Mouse (Mus musculus): ENCODE results near the gene Foxred2.

The Foxred2 gene

GRCm38 (mm10) chr15:77945711-77946110 is 10.8 kb downstream of the Foxred2 start:
- DNase-seq (ENCODE audit: low spot score in 2 of 2) = peak in 1 of 2 experiments; percentile 28

DNA sequence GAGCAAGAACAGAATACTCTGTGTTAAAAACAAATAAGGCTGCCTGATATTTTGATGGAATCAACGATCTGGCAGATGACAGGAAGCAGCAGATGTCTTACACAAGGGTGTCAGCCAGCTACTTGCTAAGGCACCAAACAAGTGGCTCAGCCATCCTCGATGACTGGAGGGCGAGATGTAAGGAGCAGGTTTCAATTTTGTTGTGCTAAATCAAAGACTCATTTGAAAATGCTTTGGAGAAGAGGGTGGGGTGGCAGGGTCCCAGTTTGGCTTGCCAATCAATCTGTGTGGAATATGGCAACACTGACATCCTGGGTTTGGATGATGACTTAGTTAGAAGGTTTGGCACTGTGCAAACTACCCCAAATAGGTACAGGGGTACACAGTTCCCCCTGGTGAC is 15.0 kb downstream of the Foxred2 start:
- DNase-seq (ENCODE audit: low spot score in 2 of 2) = no peak

GRCm38 (mm10) chr15:77938516-77938915 is 18.0 kb downstream of the Foxred2 start:
- no peak for DNase-seq (ENCODE audit: low spot score in 2 of 2)

- peak; percentile 45 for DNase-seq (ENCODE audit: low spot score in 2 of 2)
Measured at GRCm38 (mm10) chr15:77935673-77936375, 20.7 kb downstream of the Foxred2 start.

DNA sequence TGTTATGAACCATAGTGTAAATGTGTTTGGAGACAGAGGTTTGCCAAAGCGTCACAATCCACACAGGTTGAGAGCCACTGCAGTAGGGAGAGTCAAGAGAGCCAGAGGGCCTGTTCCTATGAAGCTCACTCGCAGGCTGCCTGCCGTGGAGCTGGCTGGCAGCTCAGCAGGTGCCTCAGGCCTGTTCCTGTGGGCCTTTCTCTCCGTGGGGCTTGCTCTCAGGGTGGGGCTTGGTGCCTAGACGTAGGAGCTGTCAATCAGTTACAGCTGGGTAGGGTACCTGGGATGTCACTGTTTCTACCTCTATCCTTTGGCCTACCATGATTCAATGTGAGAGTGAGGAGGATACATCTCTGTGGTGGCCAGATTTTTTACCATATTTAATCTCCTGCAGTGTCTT is 21.6 kb downstream of the Foxred2 start:
- DNase-seq (ENCODE audit: low spot score in 2 of 2) = no peak

DNA sequence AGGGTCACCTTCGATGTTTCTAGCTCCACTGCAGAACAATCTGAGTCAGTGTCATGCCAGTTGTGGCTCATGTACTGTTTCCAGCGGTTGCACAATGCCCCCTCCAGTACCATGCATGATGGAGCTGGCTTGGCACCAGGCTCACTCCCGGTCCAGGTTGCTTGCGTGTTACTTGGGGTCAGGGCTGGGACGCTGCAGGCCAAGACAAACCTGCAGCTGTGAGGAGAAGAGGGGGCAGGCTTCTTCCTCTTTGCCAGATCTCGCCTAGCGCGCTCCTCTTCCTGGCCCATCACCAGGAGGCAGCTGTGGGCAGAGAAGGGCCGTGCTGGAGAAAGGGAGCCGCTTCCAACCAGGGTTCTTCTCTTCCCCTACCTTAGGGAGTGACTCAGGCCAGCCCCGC is 22.2 kb downstream of the Foxred2 start:
- no peak for DNase-seq (ENCODE audit: low spot score in 2 of 2)

- peak; percentile 95 to 98 for DNase-seq (ENCODE audit: low spot score in 2 of 2)
Measured at GRCm38 (mm10) chr15:77933770-77934169, 22.8 kb downstream of the Foxred2 start.

GRCm38 (mm10) chr15:77933222-77933621 is 23.3 kb downstream of the Foxred2 start:
- DNase-seq (ENCODE audit: low spot score in 2 of 2) = no peak

DNA sequence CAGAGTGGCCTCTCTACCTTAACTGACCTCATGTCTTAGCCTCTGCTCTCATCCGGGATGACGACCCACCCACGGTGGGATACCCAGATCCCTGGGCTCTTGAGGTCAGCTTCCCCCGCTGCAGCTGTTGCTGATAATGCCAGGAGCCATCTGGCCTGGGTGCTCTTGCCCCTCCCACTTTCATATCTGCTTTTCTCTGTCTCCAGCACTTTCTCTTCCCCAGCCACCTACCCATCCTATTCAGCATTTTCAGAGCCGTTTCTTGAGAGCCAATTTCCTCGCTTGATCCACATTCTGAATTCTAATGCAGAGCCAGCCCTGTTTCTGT is 24.9 kb downstream of the Foxred2 start:
- DNase-seq (ENCODE audit: low spot score in 2 of 2) = no peak

DNA sequence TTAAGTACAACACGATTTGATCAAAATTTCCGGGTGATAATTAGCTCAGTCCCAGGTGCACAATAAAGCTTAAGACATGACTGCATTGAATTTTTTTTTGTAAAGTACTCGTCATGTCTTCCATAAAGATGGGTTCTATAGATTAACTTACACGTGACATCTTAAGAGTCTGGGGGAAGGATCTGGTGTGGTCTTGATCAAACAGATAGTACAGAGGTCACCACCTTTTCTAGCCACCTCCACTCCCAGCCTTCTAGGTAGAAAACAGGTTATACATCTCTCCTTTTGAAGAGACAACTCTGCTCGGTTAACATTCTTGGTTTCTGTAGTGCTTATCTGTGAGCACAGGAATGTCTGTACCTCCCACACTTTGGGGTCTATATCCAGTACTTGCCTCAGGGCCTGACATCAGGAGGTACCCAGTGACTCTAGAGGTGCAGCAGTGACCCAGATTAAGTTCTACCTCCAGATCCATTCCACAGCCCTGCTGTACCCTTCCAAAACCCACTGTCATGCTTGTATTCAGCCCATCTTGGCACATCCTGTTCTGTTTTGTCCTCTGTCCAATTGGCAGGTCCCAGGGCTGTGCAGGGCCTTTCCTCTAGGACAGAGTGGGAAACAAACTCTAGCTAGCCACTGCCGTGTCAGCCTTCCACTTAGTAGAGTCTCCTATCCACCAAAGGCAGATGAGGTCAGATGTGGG is 25.4 kb downstream of the Foxred2 start:
- no peak for DNase-seq (ENCODE audit: low spot score in 2 of 2)

DNA sequence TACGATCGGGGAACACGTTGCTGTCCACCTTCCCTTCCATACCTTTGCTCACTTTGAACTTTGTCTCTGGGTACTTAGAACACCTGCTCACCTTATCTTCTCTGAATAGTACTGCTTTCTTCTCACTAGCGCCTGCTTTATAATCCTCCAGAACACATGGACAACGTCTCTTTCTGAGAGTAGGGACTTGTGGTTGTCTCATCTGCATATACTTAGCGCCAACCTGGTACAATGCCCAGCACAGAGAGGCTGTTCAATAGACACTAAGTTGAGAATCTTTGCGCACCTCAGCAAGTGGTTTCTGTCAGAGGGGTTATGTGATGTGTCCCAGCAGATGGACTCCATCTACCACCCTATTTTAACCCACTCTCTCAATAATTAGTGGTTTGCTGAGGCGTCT is 26.7 kb downstream of the Foxred2 start:
- no peak for DNase-seq (ENCODE audit: low spot score in 2 of 2)

DNA sequence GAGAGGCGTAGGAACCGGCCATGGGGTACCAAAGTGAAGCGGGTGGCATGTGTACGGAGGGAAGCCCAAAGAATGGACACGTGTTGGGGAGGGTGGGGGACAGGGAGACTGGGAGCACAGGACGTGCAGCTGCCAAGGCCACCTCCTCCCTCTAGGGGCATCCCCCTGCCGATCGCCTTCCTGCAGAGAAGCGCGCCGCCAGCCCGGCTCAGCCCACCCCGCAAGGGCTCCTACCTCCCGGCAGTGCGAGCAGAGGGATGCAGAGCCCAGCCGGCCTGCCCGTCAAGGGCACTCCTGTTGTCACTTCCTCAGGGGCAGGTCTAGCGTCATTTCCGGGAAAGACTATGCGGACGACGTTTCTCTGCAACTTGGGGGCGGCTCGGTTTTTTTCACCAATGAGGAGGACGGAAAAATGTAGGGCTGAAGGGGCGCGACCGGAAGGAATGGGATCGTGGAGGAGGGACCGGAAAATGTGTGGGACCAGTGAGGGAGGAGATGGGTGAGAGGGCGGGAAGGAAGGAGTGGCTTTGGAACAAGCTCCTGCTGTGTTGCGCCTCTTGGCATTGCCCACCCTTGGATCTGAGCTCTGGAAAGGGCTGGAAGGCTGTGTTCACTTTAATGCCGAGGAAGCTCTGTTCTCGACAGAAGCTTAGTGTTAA is 27.7 kb downstream of the Foxred2 start, which contains the start of gene Txn2:
TSS of gene Txn2 (minus strand) at position 334 of the 659 bp plus-strand sequence.
- peak; percentile 96 to 98 for DNase-seq (ENCODE audit: low spot score in 2 of 2)

GRCm38 (mm10) chr15:77928091-77928490 is 28.4 kb downstream of the Foxred2 start:
- no peak for DNase-seq (ENCODE audit: low spot score in 2 of 2)

- no peak for DNase-seq (ENCODE audit: low spot score in 2 of 2)
Measured at GRCm38 (mm10) chr15:77926921-77927320, 29.6 kb downstream of the Foxred2 start.

- DNase-seq (ENCODE audit: low spot score in 2 of 2) = no peak
Measured at GRCm38 (mm10) chr15:77925195-77925594, 31.3 kb downstream of the Foxred2 start.

GRCm38 (mm10) chr15:77923267-77924035 is 33.1 kb downstream of the Foxred2 start:
- DNase-seq (ENCODE audit: low spot score in 2 of 2) = no peak

- DNase-seq (ENCODE audit: low spot score in 2 of 2) = no peak
Measured at GRCm38 (mm10) chr15:77922710-77923109, 33.8 kb downstream of the Foxred2 start.

GRCm38 (mm10) chr15:77921636-77922035 is 34.9 kb downstream of the Foxred2 start:
- no peak for DNase-seq (ENCODE audit: low spot score in 2 of 2)

DNA sequence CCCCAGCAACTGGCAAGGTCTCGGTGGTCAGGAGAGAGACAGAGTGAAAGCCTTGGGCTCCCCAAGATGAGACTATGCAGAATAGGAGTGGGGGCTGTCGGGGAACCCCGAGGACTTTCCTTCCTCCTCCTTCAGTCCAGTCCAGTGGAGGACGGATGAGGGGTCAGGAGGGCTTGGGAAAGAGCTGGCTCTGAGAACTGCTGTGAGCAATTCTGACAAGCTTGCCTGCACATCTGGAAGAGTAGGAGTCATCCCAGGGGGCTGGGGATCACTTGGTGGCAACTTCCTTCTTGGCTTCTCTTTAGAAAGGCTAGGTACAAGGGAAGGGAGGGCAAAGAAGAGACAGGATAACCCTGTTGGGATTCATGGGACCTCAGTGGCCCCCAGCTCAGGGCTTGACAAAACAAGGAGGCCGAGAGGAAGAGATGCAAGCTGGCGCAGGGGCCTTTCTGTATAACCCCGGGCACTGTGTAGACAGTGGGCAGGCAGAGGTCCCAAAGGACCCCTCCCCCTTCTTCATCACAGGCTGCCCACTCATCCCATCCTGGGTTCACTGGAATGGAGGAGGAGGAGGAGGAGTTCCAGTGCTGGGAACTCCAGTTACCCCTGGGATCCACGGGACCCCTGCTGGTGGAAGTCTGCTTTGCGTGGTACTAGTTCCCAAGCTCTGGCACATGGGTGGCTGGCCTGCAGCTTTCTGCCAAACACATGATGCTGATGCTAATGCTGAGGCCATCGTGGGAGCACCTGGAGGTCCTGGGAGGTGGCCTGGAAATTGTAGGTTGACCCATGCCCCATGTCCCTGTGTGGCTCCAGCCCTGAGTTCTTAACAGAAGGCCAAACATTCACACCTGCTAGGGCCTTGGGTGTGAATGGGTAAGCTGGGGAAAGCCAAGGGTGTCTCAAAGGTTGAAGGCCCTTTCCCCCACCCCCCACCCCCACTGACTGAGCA is 35.7 kb downstream of the Foxred2 start:
- no peak for DNase-seq (ENCODE audit: low spot score in 2 of 2)

GRCm38 (mm10) chr15:77919441-77919840 is 37.1 kb downstream of the Foxred2 start:
- no peak for DNase-seq (ENCODE audit: low spot score in 2 of 2)
